Mouse (Mus musculus) T-helper 2 cell (primary cell): ENCODE results near the gene Arl2.
"Not testable (repeated sequence)": the region's sequence is repeated elsewhere in the genome, so short reads cannot be mapped to it uniquely, and the experiment has no call there.

ENCODE experiments used
- in situ Hi-C: fragments of 300-600 bp; cut with MboI, MseI; formaldehyde crosslinking; loops from one replicate; pipeline ENCODE4 v1.15.1; 2025; ENCODE audit warnings: high pct_unique_total_duplicates

The Arl2 gene

DNA sequence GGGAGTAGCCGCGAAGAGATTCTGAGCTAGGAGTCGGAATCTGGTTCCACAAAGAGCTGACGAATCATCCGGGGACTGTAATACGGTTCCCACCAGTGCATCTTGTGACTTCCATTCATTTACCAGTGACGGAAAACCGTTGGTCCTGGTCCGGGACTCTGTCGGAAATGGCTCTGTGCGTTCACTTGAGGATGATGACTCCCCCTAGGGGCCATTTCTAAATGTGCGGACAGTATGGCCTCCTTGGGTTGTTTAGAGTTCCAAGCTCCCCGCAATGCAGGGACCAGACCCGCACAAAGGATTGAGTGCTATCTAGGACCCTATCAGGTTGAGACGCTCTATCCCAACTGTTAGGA lies at the start of gene Arl2:
TSS of gene Arl2 (minus strand) at position 155 of the 356 bp plus-strand sequence.
- in situ Hi-C loops, result no loop called here

DNA sequence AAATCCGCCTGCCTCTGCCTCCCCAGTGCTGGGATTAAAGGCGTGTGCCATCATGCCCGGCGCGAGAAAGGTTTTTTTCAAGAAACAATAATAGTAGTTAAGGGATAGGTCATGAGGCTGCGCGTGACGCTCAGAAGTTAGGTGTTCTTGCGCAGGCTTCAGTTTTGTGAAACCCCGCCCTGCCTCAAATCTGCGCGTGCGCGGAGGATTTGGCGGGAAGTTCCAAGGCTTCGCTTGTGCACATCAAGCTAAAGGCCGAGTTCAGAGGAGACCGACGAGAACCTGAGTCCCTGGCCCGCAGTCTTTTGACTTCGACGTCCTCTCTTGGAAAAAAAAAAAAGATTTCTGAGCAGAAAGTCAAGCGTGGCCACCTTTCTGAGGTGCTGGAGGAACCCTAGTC lies 42.8 kb upstream of the Arl2 start, which contains the start of gene Majin:
TSS of gene Majin (plus strand) at position 258 of the 400 bp plus-strand sequence.
- in situ Hi-C loops, result no loop called here

DNA sequence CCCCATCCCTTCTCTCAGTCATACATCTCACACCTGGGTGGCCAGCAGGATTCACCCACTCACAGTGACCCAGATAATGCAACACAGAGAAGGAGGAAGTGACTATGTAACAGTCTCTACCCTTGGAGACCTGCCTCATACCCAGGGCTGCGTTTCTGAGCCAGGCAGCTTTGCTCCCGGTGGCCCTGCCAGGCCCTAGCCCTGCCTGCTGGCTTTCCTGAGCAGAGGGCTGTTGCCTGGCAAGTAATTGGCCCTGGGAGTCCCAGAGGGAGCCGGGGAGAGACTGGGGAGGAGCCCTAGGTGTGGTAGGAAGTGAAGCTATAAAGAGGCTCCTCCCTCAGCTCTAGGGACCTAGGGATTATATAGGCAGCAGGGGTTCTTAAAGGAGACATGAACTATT lies 41.2 kb upstream of the Arl2 start:
- in situ Hi-C loops, result no loop called here

DNA sequence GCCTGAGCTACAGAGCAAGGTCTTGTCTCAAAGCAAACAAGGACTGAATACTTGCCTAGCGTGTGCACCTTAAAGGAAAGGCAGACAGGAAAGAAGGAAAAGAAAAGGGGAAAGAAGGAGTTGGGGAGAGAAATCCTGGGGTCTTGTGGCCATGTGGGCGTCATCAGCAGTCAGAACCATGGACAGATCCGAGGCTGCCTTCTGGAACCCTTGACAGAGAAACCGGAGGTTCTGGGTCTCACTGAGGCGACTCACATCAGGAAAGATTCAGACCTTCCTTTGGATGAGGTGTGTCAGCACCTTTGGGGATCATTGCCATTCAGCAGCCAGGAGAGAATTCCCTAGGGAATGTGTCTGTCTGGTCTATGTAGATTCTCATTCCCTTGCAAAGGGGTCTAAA lies 40.3 kb upstream of the Arl2 start:
- in situ Hi-C loops, result no loop called here

DNA sequence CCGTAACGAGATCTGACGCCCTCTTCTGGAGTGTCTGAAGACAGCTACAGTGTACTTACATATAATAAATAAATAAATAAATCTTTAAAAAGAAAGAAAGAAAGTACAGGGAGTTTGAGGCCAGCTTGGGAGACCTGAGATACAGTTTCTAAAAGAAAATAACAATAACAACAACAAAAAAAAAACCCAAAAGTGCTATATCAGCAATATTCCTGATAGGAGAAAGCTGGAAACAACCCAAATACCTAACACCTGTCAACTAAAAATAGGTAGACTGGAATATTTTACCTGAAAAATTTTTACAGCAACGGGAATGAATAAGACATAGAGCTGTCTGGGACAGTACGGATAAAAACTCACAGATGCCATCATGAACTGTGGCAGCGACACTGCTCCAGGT lies 37.4 kb upstream of the Arl2 start:
- in situ Hi-C loops, result loop anchor here (5.0 to 10.0 kb wide), 2 partner anchors 324 to 996 kb away; no protein-coding TSS in a partner anchor

DNA sequence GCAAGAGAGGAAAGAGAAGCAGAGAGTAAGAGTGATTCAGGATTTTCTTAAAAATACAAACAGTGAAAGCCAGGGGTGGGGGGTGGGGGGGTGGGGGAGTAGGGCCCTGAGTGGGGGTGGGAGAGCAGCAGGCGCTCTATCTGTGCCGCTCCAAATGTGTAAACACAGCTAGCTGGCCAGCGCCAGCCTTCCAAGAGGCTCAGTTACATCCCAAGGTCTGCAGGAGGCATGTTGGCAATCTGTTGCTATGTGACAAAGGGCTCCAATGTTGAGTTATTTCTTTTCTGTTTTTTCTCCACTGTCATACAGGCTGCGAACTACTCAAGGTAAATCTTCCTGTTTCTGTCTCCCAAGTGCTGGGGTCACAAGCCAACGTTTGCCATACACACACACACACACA lies 33.4 kb upstream of the Arl2 start:
- in situ Hi-C loops, result loop anchor here (5.0 to 25.0 kb wide), 4 partner anchors 78 to 1000 kb away; no protein-coding TSS in a partner anchor

DNA sequence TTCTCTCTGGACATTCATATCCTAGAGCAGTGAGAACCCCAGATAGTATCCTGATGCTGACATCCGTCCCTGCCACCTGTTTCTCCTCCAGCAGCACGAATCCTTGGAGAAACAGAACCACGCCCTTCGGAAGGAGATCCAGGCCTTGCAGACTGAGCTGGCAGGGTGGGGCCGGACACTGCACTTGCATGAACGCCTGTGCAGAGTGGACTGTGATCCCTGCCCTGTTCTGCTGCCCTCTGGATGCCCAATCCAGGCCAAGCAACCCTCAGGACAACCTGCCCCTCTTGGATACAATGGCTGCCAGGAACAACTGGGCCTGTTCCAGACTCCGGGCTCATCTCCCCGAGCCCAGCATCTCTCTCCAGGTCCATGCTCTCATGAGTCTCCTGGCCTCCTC lies 29.9 kb upstream of the Arl2 start:
- in situ Hi-C loops, result loop anchor here (5.0 to 25.0 kb wide), 3 partner anchors 81 to 1004 kb away; no protein-coding TSS in a partner anchor

DNA sequence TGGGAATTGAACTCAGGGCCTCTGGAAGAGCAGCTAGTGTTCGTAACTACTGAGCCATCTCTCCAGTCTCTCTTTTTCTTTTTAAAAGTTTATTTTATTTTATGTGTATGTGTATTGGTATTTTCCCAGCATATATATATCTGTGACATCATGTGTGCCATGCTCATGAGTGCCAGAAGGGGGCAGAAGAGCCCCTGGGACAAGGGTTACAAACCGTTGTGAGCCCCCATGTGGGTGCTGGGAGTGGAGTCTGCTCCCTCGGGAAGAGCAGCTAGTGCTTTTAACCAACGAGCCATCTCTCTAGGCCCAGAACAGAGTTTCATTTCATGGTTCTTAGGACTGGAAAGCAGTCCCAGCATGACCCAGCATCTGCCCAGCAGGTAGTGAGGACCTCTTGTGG lies 25.4 kb upstream of the Arl2 start:
- in situ Hi-C loops, result loop anchor here (25.0 kb wide), 1 partner anchor 471 kb away; no protein-coding TSS in a partner anchor

DNA sequence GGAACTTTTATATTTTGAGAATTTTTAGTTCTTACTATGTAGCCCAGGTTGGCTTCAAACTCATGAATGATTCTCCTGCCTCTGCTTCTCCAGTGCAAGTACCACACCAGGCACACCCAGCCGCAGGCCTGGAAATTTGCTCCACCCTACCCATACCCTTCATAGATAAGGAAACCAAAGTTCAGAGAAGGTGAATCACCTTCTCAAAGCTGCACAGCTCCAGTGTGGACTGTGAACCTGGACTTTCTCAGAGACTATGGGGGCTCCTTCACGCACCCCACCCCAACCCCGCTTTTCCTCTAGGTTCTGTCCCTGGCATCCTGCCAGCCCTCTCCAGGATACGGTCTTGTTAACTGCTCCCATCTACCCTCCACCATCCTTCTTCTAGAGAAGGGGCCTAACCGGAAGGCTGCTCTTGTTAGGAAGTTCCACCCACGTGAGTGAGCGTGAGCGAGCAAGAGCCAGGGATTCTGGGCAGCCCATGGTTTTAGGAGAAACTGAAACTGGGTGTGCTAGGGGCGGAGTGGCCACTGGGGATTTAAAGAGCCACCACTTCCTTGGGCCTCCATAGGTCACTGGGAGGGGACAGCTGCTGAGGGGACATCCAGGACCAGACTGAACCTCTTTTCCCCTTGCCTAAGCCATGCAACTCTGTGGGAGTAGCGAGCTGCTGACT lies 22.7 kb upstream of the Arl2 start:
- in situ Hi-C loops, result loop anchor here (25.0 kb wide), 1 partner anchor 473 kb away; no protein-coding TSS in a partner anchor

DNA sequence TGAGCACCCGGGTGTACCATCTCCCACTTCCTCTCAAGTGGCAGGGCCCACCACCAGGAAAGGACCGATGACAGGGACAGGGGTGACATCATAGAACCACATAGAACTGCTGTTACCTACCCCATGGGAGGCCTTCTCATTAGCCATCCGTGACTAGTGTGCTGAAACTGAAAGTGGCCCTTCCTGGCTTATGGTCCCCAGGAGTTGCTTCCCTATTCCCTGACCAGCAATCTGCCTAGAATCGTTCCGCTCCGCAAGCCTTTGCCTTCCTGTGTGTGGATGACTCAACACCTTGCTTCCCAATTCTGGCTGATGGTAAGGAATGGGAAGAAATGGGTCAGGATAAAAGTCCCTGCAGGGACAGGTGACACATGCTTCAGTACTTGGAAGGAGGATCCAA lies 15.9 kb upstream of the Arl2 start:
- in situ Hi-C loops, result loop anchor here (25.0 kb wide), 1 partner anchor 480 kb away; no protein-coding TSS in a partner anchor

DNA sequence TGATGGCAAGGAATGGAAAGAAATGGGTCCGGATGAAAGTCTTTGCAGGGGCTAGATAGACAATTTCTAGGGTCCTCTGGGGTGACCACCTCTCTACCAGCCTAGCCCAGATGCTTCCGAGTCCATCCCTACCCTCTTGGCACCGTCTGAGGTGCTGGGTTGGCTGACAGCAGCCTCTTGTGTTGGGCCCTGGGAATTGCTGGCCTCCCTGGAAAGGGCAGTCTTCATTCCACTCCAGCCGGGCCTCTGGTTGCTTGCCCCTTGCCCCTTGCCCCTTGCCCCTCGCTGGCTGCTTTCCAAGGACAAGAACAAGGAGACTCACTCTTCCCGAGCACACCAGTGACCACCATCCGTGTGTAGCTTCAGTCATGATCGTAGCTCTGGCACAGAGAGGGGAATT lies 15.0 kb upstream of the Arl2 start:
- in situ Hi-C loops, result loop anchor here (25.0 kb wide), 1 partner anchor 481 kb away; no protein-coding TSS in a partner anchor

DNA sequence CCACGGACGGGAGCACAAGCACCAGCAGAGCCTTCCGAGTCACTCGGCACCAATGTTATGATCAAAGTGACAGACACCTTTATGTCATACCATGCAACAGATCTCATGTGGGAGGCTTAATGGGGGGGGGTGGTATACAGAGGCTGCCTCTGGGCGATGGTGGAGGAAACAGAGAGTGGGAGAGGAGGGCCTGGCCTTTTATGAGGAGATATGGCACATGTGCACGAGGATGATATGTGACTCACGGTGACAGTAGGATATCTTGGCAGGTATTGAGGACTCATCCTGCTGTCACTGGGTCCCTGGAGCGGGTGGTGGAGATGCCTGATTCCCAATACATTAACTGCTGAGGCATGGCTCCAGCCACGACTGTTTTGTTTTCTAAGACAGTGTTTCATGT lies 13.8 kb upstream of the Arl2 start:
- in situ Hi-C loops, result loop anchor here (25.0 kb wide), 1 partner anchor 482 kb away; no protein-coding TSS in a partner anchor

DNA sequence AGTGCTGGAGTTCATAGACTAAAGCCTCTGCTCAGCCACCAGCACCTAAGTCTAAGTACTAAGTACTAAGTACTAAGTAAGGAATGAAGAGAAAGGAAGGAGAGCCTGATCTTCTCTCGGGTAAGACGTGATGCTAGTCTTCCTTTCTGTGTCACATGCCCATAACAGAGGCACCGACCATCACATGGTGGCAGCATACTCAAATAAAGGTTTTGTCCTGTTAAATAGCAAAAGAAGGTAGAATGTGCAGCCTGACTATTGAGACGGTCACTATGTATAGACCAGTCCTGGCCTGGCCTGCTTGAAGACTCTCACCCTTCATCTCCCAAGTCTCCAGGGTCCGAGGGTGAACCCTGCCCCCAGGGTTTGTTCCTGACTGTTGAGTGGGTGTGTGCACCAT lies 3.5 kb upstream of the Arl2 start:
- in situ Hi-C loops, result no loop called here

DNA sequence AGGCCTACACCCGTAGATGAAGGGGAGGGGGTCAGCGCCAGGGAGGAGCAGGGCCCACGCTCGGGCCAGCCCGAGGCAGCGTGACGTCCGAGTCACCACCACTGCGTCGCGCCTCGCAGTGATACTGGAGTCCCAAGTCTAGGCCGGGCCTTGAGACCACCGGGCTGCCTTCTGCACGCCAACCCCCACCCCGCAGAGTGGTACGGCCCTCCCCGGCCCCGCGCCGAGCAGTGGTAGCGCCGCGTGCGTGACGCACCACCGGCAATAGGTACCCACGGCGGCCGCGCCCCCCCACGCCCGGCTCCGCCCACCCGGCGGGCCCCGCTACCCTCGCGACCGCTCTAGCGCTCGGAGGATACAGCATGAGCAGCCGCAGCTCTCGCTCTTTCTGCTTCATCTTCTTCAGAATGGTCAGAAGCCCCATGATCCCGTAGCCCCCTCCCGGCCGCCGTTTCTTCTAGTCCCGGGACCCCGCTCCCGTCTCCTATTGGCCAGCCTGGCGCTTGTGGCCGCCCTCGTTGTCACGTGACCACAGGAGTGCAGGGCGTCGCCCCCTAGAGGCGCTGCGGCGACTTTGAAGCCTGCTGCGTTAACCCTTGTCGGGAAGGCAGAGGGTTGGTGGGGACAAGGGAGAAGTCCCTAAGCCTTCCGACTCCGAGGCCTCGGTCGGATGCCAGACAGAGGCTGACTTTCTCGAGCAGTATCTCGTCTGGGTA lies 512 bp downstream of the Arl2 start, which contains the start of gene Batf2:
TSS of gene Batf2 (plus strand) at position 306 of the 716 bp plus-strand sequence.
- in situ Hi-C loops, result no loop called here

DNA sequence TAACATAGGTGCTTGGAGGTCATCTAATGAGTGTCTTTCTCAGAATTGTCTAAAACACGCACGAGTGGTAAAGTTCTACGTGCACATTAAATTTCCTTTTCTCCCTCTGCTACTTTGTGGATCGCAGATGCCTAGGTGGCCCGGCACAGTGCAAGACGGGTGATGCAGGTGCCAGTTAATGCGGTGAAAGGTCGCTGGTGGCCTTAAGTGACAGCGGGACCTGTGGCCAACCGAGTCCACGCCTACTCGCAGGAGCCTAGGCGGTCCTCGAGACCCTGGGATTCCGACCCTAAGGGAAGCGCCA lies 1.0 kb downstream of the Arl2 start:
- in situ Hi-C loops, result no loop called here

DNA sequence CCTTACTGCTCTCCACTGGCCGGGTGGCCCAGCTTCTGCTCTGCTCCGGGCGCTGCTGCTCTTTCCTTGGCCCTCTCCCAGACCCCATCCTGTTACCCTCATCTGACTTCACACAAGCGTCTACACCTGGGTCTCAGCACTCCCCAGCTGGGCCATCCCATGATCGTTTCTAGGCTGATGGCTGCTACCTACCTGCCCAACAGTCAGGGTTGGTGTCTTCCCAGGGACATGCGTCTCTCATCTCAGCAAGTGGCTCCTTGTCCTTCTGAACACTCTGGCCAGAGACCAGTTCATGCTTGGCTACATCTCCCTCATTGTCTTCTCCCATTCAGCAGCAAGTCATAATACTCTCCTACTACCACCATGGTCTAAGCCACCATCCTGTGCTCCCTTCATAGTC lies 1.6 kb downstream of the Arl2 start:
- in situ Hi-C loops, result no loop called here

DNA sequence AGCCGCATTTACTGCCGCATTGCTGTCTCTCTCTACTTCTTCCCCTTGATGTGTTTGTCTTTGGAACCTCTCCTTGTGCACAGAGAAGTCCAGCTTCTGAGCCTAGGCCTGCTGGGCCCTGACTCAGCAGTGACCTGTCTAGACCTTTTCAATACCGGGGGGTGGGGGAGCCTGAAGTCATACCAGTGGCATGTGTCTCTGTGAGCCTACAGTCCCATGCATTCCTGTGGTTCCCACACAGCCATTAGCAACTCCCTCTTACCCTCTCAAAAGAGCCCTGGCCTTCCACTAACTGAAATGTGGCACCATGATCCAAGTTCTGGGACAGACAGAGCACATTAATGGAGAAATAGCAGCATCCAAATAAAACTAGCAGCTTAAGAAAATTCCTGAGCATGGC lies 5.0 kb downstream of the Arl2 start:
- in situ Hi-C loops, result no loop called here

DNA sequence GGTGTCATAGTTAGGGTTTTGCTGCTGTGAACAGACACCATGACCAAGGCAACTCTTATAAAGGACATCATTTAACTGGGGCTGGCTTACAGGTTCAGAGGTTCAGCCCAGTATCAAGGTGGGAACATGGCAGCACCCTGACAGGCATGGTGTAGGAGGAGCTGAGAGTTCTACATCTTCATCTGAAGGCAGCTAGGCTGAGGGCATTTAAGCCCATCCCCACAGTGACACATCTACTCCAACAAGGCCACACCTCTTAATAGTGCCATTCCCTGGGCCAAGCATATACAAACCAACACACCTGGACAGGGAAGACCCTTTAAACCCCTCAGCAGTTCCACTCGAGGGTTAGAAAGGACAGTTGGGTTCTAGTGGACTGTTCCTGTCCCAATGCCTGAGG lies 8.2 kb downstream of the Arl2 start:
- in situ Hi-C loops, result not testable (repeated sequence)

DNA sequence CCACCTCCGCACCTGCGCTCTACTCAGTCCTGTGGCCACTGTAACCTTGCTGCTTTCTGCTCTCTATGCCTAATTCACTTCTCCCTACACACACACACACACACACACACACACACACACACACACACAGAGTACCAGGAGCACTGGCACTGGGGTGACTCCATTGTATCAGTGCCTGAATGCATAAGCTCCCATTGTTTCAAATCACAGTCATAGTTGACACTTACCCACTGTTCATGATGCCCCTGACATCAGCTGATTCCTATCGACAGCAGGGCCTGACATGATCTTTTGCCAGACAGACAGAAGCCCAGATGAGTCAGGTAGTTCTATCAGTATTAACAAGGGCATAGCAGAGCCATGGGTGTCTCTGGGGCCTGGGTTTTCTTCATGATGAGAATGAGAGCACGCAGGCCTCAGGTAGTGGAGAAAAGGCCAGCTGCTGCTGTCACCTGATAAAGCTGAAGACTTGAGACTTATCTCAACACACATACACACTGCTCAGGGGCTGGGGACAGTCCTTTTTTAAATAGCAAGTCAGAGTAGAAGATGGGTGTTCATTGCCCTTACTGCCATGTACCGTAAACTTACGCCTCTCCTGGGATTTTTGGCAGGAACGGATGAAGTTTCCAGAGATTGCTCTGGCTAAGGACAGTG lies 9.0 kb downstream of the Arl2 start:
- in situ Hi-C loops, result no loop called here

DNA sequence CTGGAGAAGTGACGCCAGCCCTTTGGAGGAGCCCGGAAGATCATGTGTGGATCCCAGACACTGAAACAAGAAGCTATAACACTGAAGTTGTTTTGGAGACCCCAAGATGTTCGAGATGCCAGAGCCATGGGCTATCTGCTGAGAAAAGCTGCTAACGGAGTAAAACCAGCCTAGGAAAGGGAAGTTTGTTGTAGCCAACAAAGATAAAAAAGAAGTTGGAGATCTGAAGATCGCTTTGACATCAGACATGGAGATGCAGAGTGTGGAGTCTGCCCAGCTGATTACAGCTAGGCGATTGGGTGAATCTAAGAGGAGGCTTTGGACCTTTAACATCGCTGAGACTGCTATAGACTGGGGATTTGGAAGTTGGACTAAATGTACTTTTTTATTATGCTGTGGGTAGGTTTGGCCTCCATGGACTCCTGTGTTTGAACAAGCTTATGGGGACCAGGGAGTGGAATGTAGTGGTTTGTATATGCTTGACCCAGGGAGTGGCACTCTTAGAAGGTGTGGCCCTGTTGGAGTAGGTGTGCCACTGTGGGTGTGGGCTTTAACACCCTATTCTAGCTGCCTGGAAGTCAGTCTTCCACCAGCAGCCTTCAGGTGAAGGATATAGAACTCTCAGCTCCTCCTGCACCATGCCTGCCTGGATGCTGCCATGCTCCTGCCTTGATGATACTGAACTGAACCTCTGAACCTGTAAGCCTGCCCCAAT lies 10.8 kb downstream of the Arl2 start:
- in situ Hi-C loops, result not testable (repeated sequence)

DNA sequence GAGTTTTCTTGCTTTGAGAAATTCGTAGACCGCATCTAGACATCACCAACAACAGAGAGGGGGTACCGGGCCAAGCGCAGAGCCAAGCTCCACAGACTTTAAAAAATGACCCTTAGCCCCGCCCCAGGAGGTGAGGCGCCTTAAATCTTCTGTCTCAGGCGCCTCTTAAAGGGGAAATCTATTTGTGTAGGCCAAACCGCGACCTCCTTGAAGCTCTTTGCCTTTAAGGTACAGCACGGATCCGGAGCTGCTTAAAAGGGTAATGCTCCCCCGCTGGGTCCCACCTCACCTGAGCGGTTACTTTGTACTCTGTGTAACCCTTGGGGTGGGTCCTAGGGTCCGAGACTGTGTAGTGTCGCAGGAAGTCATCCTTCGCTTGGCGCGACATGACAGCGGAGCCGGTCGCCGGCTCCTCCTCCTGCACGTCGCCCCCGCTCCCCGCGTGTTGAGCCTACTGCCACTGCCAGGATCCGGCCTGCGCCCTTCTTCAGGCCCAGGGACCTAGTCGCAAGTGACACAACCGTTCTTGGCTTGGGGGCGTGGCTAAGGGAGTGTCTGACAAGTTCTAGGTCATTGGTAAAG lies 13.5 kb downstream of the Arl2 start, which contains the start of gene Snx15:
TSS of gene Snx15 (minus strand) at position 545 of the 582 bp plus-strand sequence.
- in situ Hi-C loops, result no loop called here
